Mouse (Mus musculus) hindbrain, embryonic 15.5 days (tissue): ENCODE measurements around the gene Adipor2. TPM values are rescaled to one million over a fixed set of nuclear protein-coding genes. Genes with fewer than 3 reads are reported as not detected.

ENCODE experiments used
- ATAC-seq: fragments of 200-750 bp; cut with Nextera tagmentation; 2 replicates; pipeline ENCODE4 v1.8.0; 2017; ENCODE audit warnings: low read depth, moderate number of reproducible peaks, moderate TSS enrichment; ENCODE audit not compliant: low FRiP score
- H3K27ac ChIP-seq: fragments of 300-500 bp; sonication (generic); replicated peaks from 2 replicates; pipeline ENCODE4 v1.5.1; 2015; ENCODE audit warnings: mild to moderate bottlenecking, inconsistent platforms
- H3K27me3 ChIP-seq: fragments of 300-500 bp; sonication (generic); 2 replicates; pipeline ENCODE4 v1.6.1; 2015; ENCODE audit warnings: control low read depth, inconsistent platforms
- H3K36me3 ChIP-seq: fragments of 300-500 bp; sonication (generic); 2 replicates; pipeline ENCODE4 v1.6.1; 2015; ENCODE audit warnings: control low read depth, inconsistent platforms
- H3K4me1 ChIP-seq: fragments of 300-500 bp; sonication (generic); replicated peaks from 2 replicates; pipeline ENCODE4 v1.6.1; 2015; ENCODE audit warnings: control low read depth, inconsistent platforms
- H3K4me2 ChIP-seq: fragments of 300-500 bp; sonication (generic); 2 replicates; pipeline ENCODE4 v1.6.1; 2015; ENCODE audit warnings: moderate library complexity, mild to moderate bottlenecking, inconsistent platforms
- H3K4me3 ChIP-seq: fragments of 300-500 bp; sonication (generic); 2 replicates; pipeline ENCODE4 v1.5.1; 2015; ENCODE audit warnings: mild to moderate bottlenecking, inconsistent platforms
- H3K9ac ChIP-seq: fragments of 300-500 bp; sonication (generic); 2 replicates; pipeline ENCODE4 v1.6.1; 2015; ENCODE audit warnings: inconsistent platforms
- H3K9me3 ChIP-seq: fragments of 300-500 bp; sonication (generic); 2 replicates; pipeline ENCODE4 v1.6.1; 2016; ENCODE audit warnings: control low read depth, inconsistent platforms
- WGBS: fragments of 180-500 bp; shearing (Covaris S2); methylation state at CpG from one replicate; pipeline ENCODE4 v1.1.7; 2015; 5-methylcytosine and 5-hydroxymethylcytosine counted together
- polyA plus RNA-seq: library from polyadenylated mRNA; unstranded; fragments of >200 nt; fragmentation: Nextera tagmentation; extraction: Ambion mirVana; gene quantifications from 2 replicates; pipeline ENCODE4 v1.2.1, GENCODE M21; 2015

Adipor2 gene
- polyA plus RNA-seq, 1 experiment from 2014 or later: 36.2 TPM

GRCm38 (mm10) chr6:119418392-119419251 lies 1.1 kb upstream of the Adipor2 start:
- WGBS: 18% methylated on average over 7 of the region's 7 CpGs
- 0 out of 2 replicates have a peak, but pooled peaks have one; percentile 45 for ATAC-seq
- H3K4me2 ChIP-seq: no peak overlapping the region
- H3K27me3 ChIP-seq: no peaks in the 10 kb centered on the region
- H3K36me3 ChIP-seq: no peaks in the 10 kb centered on the region
- no peak overlapping the region for H3K4me3 ChIP-seq
- H3K4me1 ChIP-seq: no peaks in the 10 kb centered on the region
- no peak overlapping the region for H3K9ac ChIP-seq
- 0 out of 2 replicates have a peak overlapping the region, but pooled peaks have one; percentile 29 for H3K27ac ChIP-seq
- no peaks in the 10 kb centered on the region for H3K9me3 ChIP-seq

DNA sequence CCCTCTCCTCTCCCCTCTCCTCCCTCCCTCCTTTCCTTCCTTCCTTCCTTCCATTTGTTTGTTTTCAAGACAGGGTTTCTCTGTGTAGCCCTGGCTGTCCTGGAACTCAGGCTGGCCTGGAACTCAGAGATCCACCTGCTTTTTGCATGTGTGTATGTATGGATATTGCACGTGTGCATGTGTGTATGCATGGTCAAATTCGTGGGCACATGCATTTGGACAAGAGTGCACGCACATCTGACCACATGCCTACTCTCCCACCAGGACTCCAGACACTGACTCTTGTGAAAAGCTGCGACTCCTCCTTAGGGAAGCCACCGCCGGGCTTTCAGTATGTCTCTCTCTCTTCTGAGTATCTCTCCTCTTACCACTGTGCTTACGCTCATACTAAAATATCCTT lies 317 bp upstream of the Adipor2 start:
- 48% methylated on average over 7 of the region's 7 CpGs for WGBS
- ATAC-seq: no peak
- Histone ChIP-seq H3K27me3 (no peaks in the 10 kb centered on the region), H3K27ac (no peak overlapping the region), H3K4me1 (no peaks in the 10 kb centered on the region), H3K9ac (no peak overlapping the region), H3K4me3 (no peak overlapping the region), H3K36me3 (no peaks in the 10 kb centered on the region), H3K4me2 (no peak overlapping the region), H3K9me3 (no peaks in the 10 kb centered on the region)

GRCm38 (mm10) chr6:119416643-119417042 lies 861 bp downstream of the Adipor2 start:
- H3K4me3 ChIP-seq: no peak overlapping the region
- H3K27ac ChIP-seq: no peak overlapping the region
- no peak overlapping the region for H3K9ac ChIP-seq
- no peaks in the 10 kb centered on the region for H3K36me3 ChIP-seq
- no peak for ATAC-seq
- H3K27me3 ChIP-seq: no peaks in the 10 kb centered on the region
- H3K4me1 ChIP-seq: no peaks in the 10 kb centered on the region
- H3K4me2 ChIP-seq: no peak overlapping the region
- WGBS: 69% methylated on average over 6 of the region's 6 CpGs
- H3K9me3 ChIP-seq: no peaks in the 10 kb centered on the region

DNA sequence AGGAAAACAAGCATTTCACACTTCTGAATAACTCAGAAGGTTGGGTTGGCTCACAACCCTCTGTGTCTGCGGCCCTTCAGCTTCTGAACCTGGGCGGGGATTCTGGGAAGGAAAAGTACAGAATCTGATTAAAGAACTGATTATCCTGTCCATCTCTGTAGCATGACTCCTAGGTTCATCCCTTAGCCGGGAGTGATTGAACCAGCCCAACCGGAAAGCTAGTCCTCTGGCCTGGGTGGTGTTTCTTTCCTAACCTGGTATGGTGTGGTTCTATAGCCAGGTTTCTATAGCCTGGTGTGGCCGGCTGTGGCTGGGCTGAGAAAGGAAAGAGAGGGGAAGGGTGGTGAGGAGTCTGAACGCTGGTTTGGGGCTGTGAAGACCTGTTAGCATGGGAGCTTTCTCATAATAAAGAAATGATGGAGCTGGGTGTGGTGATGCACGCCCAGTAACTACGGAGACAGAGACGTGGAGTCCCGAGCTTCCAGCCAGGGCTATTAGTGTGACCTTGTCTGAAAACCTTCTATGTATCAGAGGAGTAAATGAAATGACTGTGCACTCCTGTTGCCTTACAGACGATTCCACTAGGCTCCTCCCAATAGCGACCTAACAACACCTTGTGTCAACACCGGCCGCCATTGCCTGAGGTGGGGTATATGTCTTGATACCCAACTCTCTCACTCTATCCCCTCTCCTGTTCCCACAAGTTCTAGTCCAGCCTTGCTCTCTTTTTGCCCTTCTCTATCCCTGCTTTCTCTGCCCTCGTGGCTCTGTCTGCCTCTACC lies 3.1 kb downstream of the Adipor2 start:
- Histone ChIP-seq H3K4me3 (no peak overlapping the region), H3K9ac (no peak overlapping the region), H3K4me2 (no peak overlapping the region), H3K9me3 (no peaks in the 10 kb centered on the region), H3K27ac (no peak overlapping the region), H3K27me3 (no peaks in the 10 kb centered on the region), H3K4me1 (no peaks in the 10 kb centered on the region), H3K36me3 (no peaks in the 10 kb centered on the region)
- ATAC-seq: no peak
- WGBS: 87% methylated on average over 15 of the region's 15 CpGs

DNA sequence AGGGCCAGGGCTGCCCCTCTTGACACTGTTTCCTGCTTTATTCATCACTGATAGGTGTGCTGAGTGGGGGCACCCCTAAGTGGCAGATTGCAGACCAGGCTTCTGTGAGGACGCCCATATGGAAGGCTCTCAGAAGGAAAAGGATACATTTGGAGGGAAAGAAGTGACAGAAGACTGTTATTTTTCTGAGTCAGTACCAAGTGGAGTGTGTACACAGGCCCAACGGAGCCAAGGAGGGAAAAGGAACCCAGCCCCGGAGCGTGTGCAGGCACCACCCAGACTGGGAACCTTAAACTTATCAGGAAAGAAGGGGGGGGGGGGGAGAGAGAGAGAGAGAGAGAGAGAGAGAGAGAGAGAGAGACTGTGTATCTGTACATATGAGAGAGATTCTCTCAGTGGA lies 4.9 kb downstream of the Adipor2 start:
- Histone ChIP-seq H3K9me3 (no peaks in the 10 kb centered on the region), H3K9ac (no peak overlapping the region), H3K27ac (no peak overlapping the region), H3K4me2 (no peak overlapping the region), H3K36me3 (no peaks in the 10 kb centered on the region), H3K4me3 (no peak overlapping the region), H3K4me1 (no peaks in the 10 kb centered on the region), H3K27me3 (no peaks in the 10 kb centered on the region)
- WGBS: 84% methylated on average over 4 of the region's 4 CpGs
- ATAC-seq: no peak

GRCm38 (mm10) chr6:119411511-119411910 lies 6.0 kb downstream of the Adipor2 start:
- ATAC-seq: no peak
- Histone ChIP-seq H3K4me3 (no peak overlapping the region), H3K27me3 (no peaks in the 10 kb centered on the region), H3K9me3 (no peaks in the 10 kb centered on the region), H3K9ac (no peak overlapping the region), H3K36me3 (no peaks in the 10 kb centered on the region), H3K4me2 (no peak overlapping the region), H3K4me1 (no peaks in the 10 kb centered on the region), H3K27ac (no peak overlapping the region)
- 80% methylated on average over 3 of the region's 3 CpGs for WGBS

DNA sequence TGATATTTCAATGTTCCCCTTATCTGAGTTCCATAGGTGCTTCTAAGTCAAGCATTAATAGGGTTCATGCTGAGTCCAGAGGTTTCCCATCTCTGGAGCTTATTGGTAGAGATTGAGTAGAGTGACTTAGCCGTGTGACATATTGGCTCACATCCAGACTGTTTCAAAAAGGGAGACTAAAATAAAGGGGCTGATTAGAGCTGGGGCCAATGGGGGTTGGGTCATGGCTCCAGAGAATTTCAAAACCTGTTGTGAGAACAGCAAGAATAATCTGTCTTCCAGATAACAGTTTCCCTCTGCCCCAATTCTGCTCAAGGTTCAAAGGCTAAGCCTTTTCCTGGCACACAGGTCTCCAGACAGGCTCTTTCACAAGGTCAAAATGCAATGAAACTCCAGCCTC lies 7.7 kb downstream of the Adipor2 start:
- H3K4me1 ChIP-seq: no peaks in the 10 kb centered on the region
- H3K4me2 ChIP-seq: no peak overlapping the region
- no peaks in the 10 kb centered on the region for H3K9me3 ChIP-seq
- H3K36me3 ChIP-seq: no peaks in the 10 kb centered on the region
- H3K27me3 ChIP-seq: no peaks in the 10 kb centered on the region
- ATAC-seq: no peak
- H3K9ac ChIP-seq: no peak overlapping the region
- WGBS: 50% methylated on average over 1 of the region's 1 CpGs
- H3K4me3 ChIP-seq: no peak overlapping the region
- no peak overlapping the region for H3K27ac ChIP-seq

DNA sequence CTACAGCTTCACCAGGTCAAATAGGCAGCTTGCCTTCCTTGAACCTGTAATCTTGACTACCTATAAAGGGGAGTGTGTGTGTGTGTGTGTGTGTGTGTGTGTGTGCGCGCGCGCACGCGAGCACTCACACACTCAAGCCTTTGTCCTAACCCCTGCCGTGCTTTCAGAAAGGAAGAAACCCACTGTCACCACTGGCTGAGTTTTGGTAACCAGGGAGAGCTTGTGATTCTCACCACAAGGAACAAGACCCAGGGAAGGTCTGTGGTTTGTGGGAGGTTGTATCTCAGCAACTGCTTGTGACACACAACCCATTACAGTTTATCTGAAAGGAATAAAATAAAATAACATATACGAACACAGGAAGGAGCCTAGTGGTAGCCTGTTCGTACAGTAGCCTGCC lies 8.9 kb downstream of the Adipor2 start:
- 64% methylated on average over 9 of the region's 9 CpGs for WGBS
- H3K4me1 ChIP-seq: no peaks in the 10 kb centered on the region
- H3K9me3 ChIP-seq: no peaks in the 10 kb centered on the region
- H3K4me2 ChIP-seq: no peak overlapping the region
- H3K36me3 ChIP-seq: no peaks in the 10 kb centered on the region
- ATAC-seq: no peak
- H3K27ac ChIP-seq: no peak overlapping the region
- no peak overlapping the region for H3K4me3 ChIP-seq
- H3K27me3 ChIP-seq: no peaks in the 10 kb centered on the region
- H3K9ac ChIP-seq: no peak overlapping the region

DNA sequence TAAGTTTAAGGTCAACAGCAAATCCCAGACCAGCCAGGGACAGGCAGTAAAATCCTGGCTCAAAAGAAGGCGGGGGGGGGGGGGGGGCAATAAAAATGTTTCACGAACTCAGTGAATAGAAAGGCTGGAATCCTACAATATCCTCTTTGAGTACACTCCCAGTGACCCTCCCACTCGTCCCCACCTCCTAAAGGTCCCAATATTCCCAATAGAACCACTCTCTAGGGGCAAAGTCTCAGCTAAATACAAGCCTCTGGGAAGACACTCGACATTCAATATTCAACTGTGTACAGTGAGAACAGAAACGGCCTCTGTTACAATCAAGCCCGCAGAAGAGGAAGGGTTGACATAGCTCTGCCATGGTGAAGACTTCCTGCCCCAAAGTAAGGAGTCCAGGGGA lies 9.7 kb downstream of the Adipor2 start:
- Histone ChIP-seq H3K27me3 (no peaks in the 10 kb centered on the region), H3K4me2 (no peak overlapping the region), H3K4me3 (no peak overlapping the region), H3K27ac (no peak overlapping the region), H3K36me3 (no peaks in the 10 kb centered on the region), H3K4me1 (no peaks in the 10 kb centered on the region), H3K9me3 (no peaks in the 10 kb centered on the region), H3K9ac (no peak overlapping the region)
- WGBS: 71% methylated on average over 6 of the region's 6 CpGs
- no peak for ATAC-seq

GRCm38 (mm10) chr6:119406528-119406927 lies 11.0 kb downstream of the Adipor2 start:
- no peaks in the 10 kb centered on the region for H3K9me3 ChIP-seq
- WGBS: 84% methylated on average over 8 of the region's 8 CpGs
- H3K4me2 ChIP-seq: no peak overlapping the region
- H3K9ac ChIP-seq: no peak overlapping the region
- no peak for ATAC-seq
- no peaks in the 10 kb centered on the region for H3K36me3 ChIP-seq
- H3K4me1 ChIP-seq: no peaks in the 10 kb centered on the region
- H3K4me3 ChIP-seq: no peak overlapping the region
- H3K27ac ChIP-seq: no peak overlapping the region
- H3K27me3 ChIP-seq: no peaks in the 10 kb centered on the region

- ATAC-seq: no peak
- 77% methylated on average over 7 of the region's 7 CpGs for WGBS
- no peak overlapping the region for H3K4me2 ChIP-seq
- H3K4me1 ChIP-seq: no peaks in the 10 kb centered on the region
- H3K9ac ChIP-seq: no peak overlapping the region
- H3K4me3 ChIP-seq: no peak overlapping the region
- no peaks in the 10 kb centered on the region for H3K9me3 ChIP-seq
- no peaks in the 10 kb centered on the region for H3K36me3 ChIP-seq
- H3K27me3 ChIP-seq: no peaks in the 10 kb centered on the region
- no peak overlapping the region for H3K27ac ChIP-seq
Observed at GRCm38 (mm10) chr6:119405310-119405709, 12.2 kb downstream of the Adipor2 start.

DNA sequence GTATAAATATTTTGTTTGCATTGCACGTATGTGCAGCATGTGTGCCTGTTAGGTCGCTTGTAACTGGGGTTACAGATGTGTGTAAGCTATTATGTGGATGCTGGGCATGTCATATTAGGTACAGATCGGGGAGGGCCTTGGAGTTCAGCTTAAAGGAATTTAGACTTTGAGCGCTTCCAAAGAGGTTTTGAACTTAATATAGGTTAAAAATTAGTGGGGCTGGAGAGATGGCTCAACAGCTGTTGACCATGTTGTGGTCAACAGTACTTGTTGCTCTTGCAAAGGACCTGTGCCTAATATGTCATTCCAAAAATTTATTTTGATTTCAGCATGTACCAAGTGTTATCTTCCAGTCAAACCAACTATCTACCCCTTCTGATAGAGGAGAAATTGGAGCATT lies 12.7 kb downstream of the Adipor2 start:
- H3K4me2 ChIP-seq: no peak overlapping the region
- H3K4me1 ChIP-seq: no peaks in the 10 kb centered on the region
- H3K27ac ChIP-seq: no peak overlapping the region
- H3K4me3 ChIP-seq: no peak overlapping the region
- no peaks in the 10 kb centered on the region for H3K36me3 ChIP-seq
- no peaks in the 10 kb centered on the region for H3K27me3 ChIP-seq
- no peak for ATAC-seq
- H3K9me3 ChIP-seq: no peaks in the 10 kb centered on the region
- WGBS: 94% methylated on average over 4 of the region's 4 CpGs
- H3K9ac ChIP-seq: no peak overlapping the region
